Mouse (Mus musculus): ENCODE data around the gene Myg1.
"Not testable (repeated sequence)": the region's sequence is repeated elsewhere in the genome, so short reads cannot be mapped to it uniquely, and the experiment has no call there.

Gene Myg1

GRCm38 (mm10) chr15:102331610-102332015, at the start of gene Myg1:
Gene Myg1, plus strand, starts transcription at chr15:102331709.
- in situ Hi-C loops (cut with MboI; ENCODE audit: low pct_unique_long_range_greater_than_20kb in 1 of 2, low sequenced_read_pairs in 2 of 2, unreplicated experiment in 1 of 2): no loop called here

- in situ Hi-C loops (cut with MboI; ENCODE audit: low pct_unique_long_range_greater_than_20kb in 1 of 2, low sequenced_read_pairs in 2 of 2, unreplicated experiment in 1 of 2): no loop called here
Measured at GRCm38 (mm10) chr15:102282463-102283292, 48.8 kb upstream of the Myg1 start.

- in situ Hi-C loops (cut with MboI; ENCODE audit: low pct_unique_long_range_greater_than_20kb in 1 of 2, low sequenced_read_pairs in 2 of 2, unreplicated experiment in 1 of 2): no loop called here
Measured at GRCm38 (mm10) chr15:102283648-102284047, 47.9 kb upstream of the Myg1 start.

- in situ Hi-C loops (cut with MboI; ENCODE audit: low pct_unique_long_range_greater_than_20kb in 1 of 2, low sequenced_read_pairs in 2 of 2, unreplicated experiment in 1 of 2): no loop called here
Measured at GRCm38 (mm10) chr15:102287395-102287794, 44.1 kb upstream of the Myg1 start.

GRCm38 (mm10) chr15:102295633-102296367, 35.7 kb upstream of the Myg1 start, which contains the start of gene Espl1:
Gene Espl1, plus strand, starts transcription at chr15:102296266.
- in situ Hi-C loops (cut with MboI; ENCODE audit: low pct_unique_long_range_greater_than_20kb in 1 of 2, low sequenced_read_pairs in 2 of 2, unreplicated experiment in 1 of 2): no loop called here

GRCm38 (mm10) chr15:102296368-102297006, 35.0 kb upstream of the Myg1 start:
- in situ Hi-C loops (cut with MboI; ENCODE audit: low pct_unique_long_range_greater_than_20kb in 1 of 2, low sequenced_read_pairs in 2 of 2, unreplicated experiment in 1 of 2): no loop called here

GRCm38 (mm10) chr15:102302542-102302941, 29.0 kb upstream of the Myg1 start:
- in situ Hi-C loops (cut with MboI; ENCODE audit: low pct_unique_long_range_greater_than_20kb in 1 of 2, low sequenced_read_pairs in 2 of 2, unreplicated experiment in 1 of 2): no loop called here

- in situ Hi-C loops (cut with MboI; ENCODE audit: low pct_unique_long_range_greater_than_20kb in 1 of 2, low sequenced_read_pairs in 2 of 2, unreplicated experiment in 1 of 2): no loop called here
Measured at GRCm38 (mm10) chr15:102308717-102309116, 22.8 kb upstream of the Myg1 start.

- in situ Hi-C loops (cut with MboI; ENCODE audit: low pct_unique_long_range_greater_than_20kb in 1 of 2, low sequenced_read_pairs in 2 of 2, unreplicated experiment in 1 of 2): loop anchor here in 1 of 2 experiments (10.0 kb wide), 1 partner anchor 225 kb away; no protein-coding TSS in a partner anchor
Measured at GRCm38 (mm10) chr15:102310074-102310845, 21.2 kb upstream of the Myg1 start.

- in situ Hi-C loops (cut with MboI; ENCODE audit: low pct_unique_long_range_greater_than_20kb in 1 of 2, low sequenced_read_pairs in 2 of 2, unreplicated experiment in 1 of 2): loop anchor here in 1 of 2 experiments (10.0 kb wide), 1 partner anchor 227 kb away; no protein-coding TSS in a partner anchor
Measured at GRCm38 (mm10) chr15:102311489-102311888, 20.0 kb upstream of the Myg1 start.

- in situ Hi-C loops (cut with MboI; ENCODE audit: low pct_unique_long_range_greater_than_20kb in 1 of 2, low sequenced_read_pairs in 2 of 2, unreplicated experiment in 1 of 2): loop anchor here in 1 of 2 experiments (10.0 kb wide), 1 partner anchor 230 kb away; no protein-coding TSS in a partner anchor
Measured at GRCm38 (mm10) chr15:102315292-102315691, 16.2 kb upstream of the Myg1 start.

- in situ Hi-C loops (cut with MboI; ENCODE audit: low pct_unique_long_range_greater_than_20kb in 1 of 2, low sequenced_read_pairs in 2 of 2, unreplicated experiment in 1 of 2): loop anchor here in 1 of 2 experiments (10.0 kb wide), 1 partner anchor 231 kb away; no protein-coding TSS in a partner anchor
Measured at GRCm38 (mm10) chr15:102316263-102316662, 15.2 kb upstream of the Myg1 start.

- in situ Hi-C loops (cut with MboI; ENCODE audit: low pct_unique_long_range_greater_than_20kb in 1 of 2, low sequenced_read_pairs in 2 of 2, unreplicated experiment in 1 of 2): no loop called here
Measured at GRCm38 (mm10) chr15:102324654-102325473, 6.6 kb upstream of the Myg1 start.

GRCm38 (mm10) chr15:102326022-102326576, 5.4 kb upstream of the Myg1 start, which contains the start of gene Pfdn5:
Gene Pfdn5, plus strand, starts transcription at chr15:102326116.
- in situ Hi-C loops (cut with MboI; ENCODE audit: low pct_unique_long_range_greater_than_20kb in 1 of 2, low sequenced_read_pairs in 2 of 2, unreplicated experiment in 1 of 2): no loop called here

- in situ Hi-C loops (cut with MboI; ENCODE audit: low pct_unique_long_range_greater_than_20kb in 1 of 2, low sequenced_read_pairs in 2 of 2, unreplicated experiment in 1 of 2): no loop called here
Measured at GRCm38 (mm10) chr15:102326892-102327291, 4.6 kb upstream of the Myg1 start.

GRCm38 (mm10) chr15:102335254-102335653, 3.7 kb downstream of the Myg1 start:
- in situ Hi-C loops (cut with MboI; ENCODE audit: low pct_unique_long_range_greater_than_20kb in 1 of 2, low sequenced_read_pairs in 2 of 2, unreplicated experiment in 1 of 2): no loop called here

GRCm38 (mm10) chr15:102335925-102336324, 4.4 kb downstream of the Myg1 start:
- in situ Hi-C loops (cut with MboI; ENCODE audit: low pct_unique_long_range_greater_than_20kb in 1 of 2, low sequenced_read_pairs in 2 of 2, unreplicated experiment in 1 of 2): not testable (repeated sequence)
